Mouse (Mus musculus): ENCODE measurements around the gene Gm8947. TPM values are rescaled to one million over a fixed set of nuclear protein-coding genes. Genes with fewer than 3 reads are reported as not detected.

Gene Gm8947
- polyA plus RNA-seq, 1 experiment from 2014 or later, result not detected

- Histone ChIP-seq H3K27me3 (replicated peaks; ENCODE audit: control insufficient read depth, insufficient read depth, low read length) (no peaks in the 10 kb centered on the region), H3K4me1 (ENCODE audit: control insufficient read depth, insufficient read depth, low read length) (no peaks in the 10 kb centered on the region), H3K36me3 (ENCODE audit: control insufficient read depth, insufficient read depth, low read length) (no peaks in the 10 kb centered on the region), H3K27ac (ENCODE audit: low read depth, low read length) (no peak overlapping the region), H3K4me2 (ENCODE audit: low read length) (no peak overlapping the region), H3K4me3 (ENCODE audit: low read depth, low read length) (no peak overlapping the region), H3K9me3 (replicated peaks; ENCODE audit: control insufficient read depth, low read length) (no peaks in the 10 kb centered on the region), H3K9ac (ENCODE audit: low read length) (no peak overlapping the region)
- 83% methylated on average over 2 of the region's 2 CpGs for WGBS
- ATAC-seq (no peak), DNase-seq (ENCODE audit: low spot score) (no peak)
Observed at GRCm38 (mm10) chr1:151214862-151215261, 22.7 kb downstream of the Gm8947 start.

GRCm38 (mm10) chr1:151215985-151216384 is 23.8 kb downstream of the Gm8947 start:
- Histone ChIP-seq H3K36me3 (ENCODE audit: control insufficient read depth, insufficient read depth, low read length) (no peaks in the 10 kb centered on the region), H3K27ac (ENCODE audit: low read depth, low read length) (no peak overlapping the region), H3K4me1 (ENCODE audit: control insufficient read depth, insufficient read depth, low read length) (no peaks in the 10 kb centered on the region), H3K9me3 (replicated peaks; ENCODE audit: control insufficient read depth, low read length) (no peaks in the 10 kb centered on the region), H3K4me2 (ENCODE audit: low read length) (no peak overlapping the region), H3K4me3 (ENCODE audit: low read depth, low read length) (no peak overlapping the region), H3K27me3 (replicated peaks; ENCODE audit: control insufficient read depth, insufficient read depth, low read length) (no peaks in the 10 kb centered on the region), H3K9ac (ENCODE audit: low read length) (no peak overlapping the region)
- DNase-seq (ENCODE audit: low spot score) (no peak), ATAC-seq (no peak)
- WGBS, result 75% methylated on average over 1 of the region's 1 CpGs

DNA sequence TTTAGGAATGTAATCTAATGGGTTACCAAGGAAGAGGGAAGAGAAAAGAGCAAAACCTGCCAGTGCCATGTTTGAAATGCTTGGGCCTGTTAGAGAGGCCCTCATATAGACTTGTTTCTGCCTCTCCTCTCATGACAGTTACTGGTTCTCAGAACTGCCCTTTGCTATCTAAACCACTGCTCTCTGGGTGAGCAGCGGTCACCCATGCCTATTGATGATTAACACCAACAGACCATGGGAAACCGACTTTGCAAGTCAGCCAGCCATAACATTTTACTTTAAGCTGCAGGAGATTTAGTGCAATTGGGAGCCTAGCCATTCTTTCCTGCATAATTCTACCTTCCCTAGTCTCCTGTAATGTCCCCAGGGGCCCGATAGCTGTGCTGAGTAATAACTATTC is 24.2 kb downstream of the Gm8947 start:
- no peak overlapping the region for H3K9ac ChIP-seq (ENCODE audit: low read length)
- 71% methylated on average over 3 of the region's 3 CpGs for WGBS
- no peak for DNase-seq (ENCODE audit: low spot score)

GRCm38 (mm10) chr1:151219045-151219444 is 26.9 kb downstream of the Gm8947 start:
- ATAC-seq (no peak), DNase-seq (ENCODE audit: low spot score) (no peak)
- no peaks in the 10 kb centered on the region for H3K27me3 ChIP-seq (replicated peaks; ENCODE audit: control insufficient read depth, insufficient read depth, low read length)
- no peak overlapping the region for H3K9ac ChIP-seq (ENCODE audit: low read length)
- no peaks in the 10 kb centered on the region for H3K9me3 ChIP-seq (replicated peaks; ENCODE audit: control insufficient read depth, low read length)
- H3K4me2 ChIP-seq (ENCODE audit: low read length), result no peak overlapping the region
- H3K36me3 ChIP-seq (ENCODE audit: control insufficient read depth, insufficient read depth, low read length), result no peaks in the 10 kb centered on the region
- WGBS, result 91% methylated on average over 5 of the region's 5 CpGs
- H3K27ac ChIP-seq (ENCODE audit: low read depth, low read length), result no peak overlapping the region
- no peak overlapping the region for H3K4me3 ChIP-seq (ENCODE audit: low read depth, low read length)
- H3K4me1 ChIP-seq (ENCODE audit: control insufficient read depth, insufficient read depth, low read length), result no peaks in the 10 kb centered on the region

More for the DNA sequence above, 24.2 kb downstream of the Gm8947 start:
- Histone ChIP-seq H3K4me3 (ENCODE audit: low read depth, low read length) (no peak overlapping the region), H3K27ac (ENCODE audit: low read depth, low read length) (no peak overlapping the region), H3K4me1 (ENCODE audit: control insufficient read depth, insufficient read depth, low read length) (no peaks in the 10 kb centered on the region), H3K4me2 (ENCODE audit: low read length) (no peak overlapping the region), H3K27me3 (replicated peaks; ENCODE audit: control insufficient read depth, insufficient read depth, low read length) (no peaks in the 10 kb centered on the region), H3K36me3 (ENCODE audit: control insufficient read depth, insufficient read depth, low read length) (no peaks in the 10 kb centered on the region), H3K9me3 (replicated peaks; ENCODE audit: control insufficient read depth, low read length) (no peaks in the 10 kb centered on the region)
- no peak for ATAC-seq

GRCm38 (mm10) chr1:151220098-151220497 is 27.9 kb downstream of the Gm8947 start:
- H3K27me3 ChIP-seq (replicated peaks; ENCODE audit: control insufficient read depth, insufficient read depth, low read length), result no peaks in the 10 kb centered on the region
- ATAC-seq (no peak), DNase-seq (ENCODE audit: low spot score) (no peak)
- WGBS, result 74% methylated on average over 7 of the region's 7 CpGs
- H3K4me3 ChIP-seq (ENCODE audit: low read depth, low read length), result no peak overlapping the region
- no peaks in the 10 kb centered on the region for H3K9me3 ChIP-seq (replicated peaks; ENCODE audit: control insufficient read depth, low read length)
- no peak overlapping the region for H3K9ac ChIP-seq (ENCODE audit: low read length)
- H3K4me2 ChIP-seq (ENCODE audit: low read length), result no peak overlapping the region
- no peaks in the 10 kb centered on the region for H3K4me1 ChIP-seq (ENCODE audit: control insufficient read depth, insufficient read depth, low read length)
- H3K27ac ChIP-seq (ENCODE audit: low read depth, low read length), result no peak overlapping the region
- H3K36me3 ChIP-seq (ENCODE audit: control insufficient read depth, insufficient read depth, low read length), result no peaks in the 10 kb centered on the region

DNA sequence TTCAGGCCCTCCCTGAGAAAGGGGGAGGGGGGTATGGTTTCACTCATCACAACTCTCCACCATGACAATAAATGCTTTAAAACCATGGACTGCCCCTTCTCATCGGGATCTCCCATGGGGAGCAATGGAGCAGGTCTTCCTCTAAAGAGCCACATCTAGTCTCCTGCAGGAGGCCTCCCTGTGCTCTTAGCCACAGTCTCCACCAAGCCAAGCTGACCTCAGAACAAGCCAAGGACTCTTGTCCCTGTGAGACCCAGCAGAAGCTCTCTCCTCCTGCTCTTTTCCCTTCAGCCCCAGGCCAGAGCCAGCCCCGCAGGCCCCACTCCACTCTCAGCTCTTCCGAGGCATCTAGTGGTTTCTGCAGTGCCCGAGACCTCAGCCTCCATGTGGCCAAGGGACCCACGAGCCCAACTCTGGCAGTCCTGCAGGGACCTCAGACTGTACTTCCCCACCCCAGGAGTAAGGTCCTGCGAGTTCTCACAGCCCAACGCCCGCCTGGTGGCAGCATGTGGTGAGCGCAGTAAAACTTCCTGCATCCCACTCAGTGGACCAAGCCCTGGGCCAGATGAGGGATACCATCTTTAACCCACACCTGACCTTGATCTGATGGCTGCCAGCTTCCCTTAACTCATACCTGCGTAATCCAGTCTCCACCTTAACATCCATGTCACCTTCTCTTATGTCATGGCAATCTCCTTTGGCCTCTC is 30.5 kb downstream of the Gm8947 start:
- H3K9ac ChIP-seq (ENCODE audit: low read length), result no peak overlapping the region
- H3K9me3 ChIP-seq (replicated peaks; ENCODE audit: control insufficient read depth, low read length), result no peaks in the 10 kb centered on the region
- DNase-seq (ENCODE audit: low spot score), result no peak
- no peak overlapping the region for H3K4me3 ChIP-seq (ENCODE audit: low read depth, low read length)
- H3K4me2 ChIP-seq (ENCODE audit: low read length), result no peak overlapping the region
- H3K27ac ChIP-seq (ENCODE audit: low read depth, low read length), result no peak overlapping the region
- 87% methylated on average over 10 of the region's 10 CpGs for WGBS
- no peaks in the 10 kb centered on the region for H3K4me1 ChIP-seq (ENCODE audit: control insufficient read depth, insufficient read depth, low read length)
- H3K36me3 ChIP-seq (ENCODE audit: control insufficient read depth, insufficient read depth, low read length), result no peaks in the 10 kb centered on the region
- no peak for ATAC-seq
- H3K27me3 ChIP-seq (replicated peaks; ENCODE audit: control insufficient read depth, insufficient read depth, low read length), result no peaks in the 10 kb centered on the region

DNA sequence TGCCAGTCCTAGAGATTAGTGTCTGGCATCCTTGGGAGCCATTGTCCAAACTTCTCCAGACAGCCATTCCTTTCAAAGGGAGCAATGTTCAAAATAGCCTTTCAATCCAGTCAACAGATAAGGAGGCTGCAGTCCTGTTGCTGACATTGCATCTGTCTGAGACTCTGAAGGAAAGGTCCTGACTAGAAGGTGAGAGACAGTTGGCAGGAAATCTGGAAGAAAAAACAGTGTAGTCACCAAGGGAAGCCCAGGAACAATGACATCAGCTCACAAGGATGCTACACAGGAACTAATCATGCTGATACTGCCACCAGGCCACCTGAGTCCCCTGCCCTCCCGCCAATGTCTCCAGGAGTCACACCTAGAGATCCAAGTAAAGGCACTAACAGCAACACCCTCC is 31.2 kb downstream of the Gm8947 start:
- Histone ChIP-seq H3K4me2 (ENCODE audit: low read length) (no peak overlapping the region), H3K27me3 (replicated peaks; ENCODE audit: control insufficient read depth, insufficient read depth, low read length) (no peaks in the 10 kb centered on the region), H3K9me3 (replicated peaks; ENCODE audit: control insufficient read depth, low read length) (no peaks in the 10 kb centered on the region), H3K36me3 (ENCODE audit: control insufficient read depth, insufficient read depth, low read length) (no peaks in the 10 kb centered on the region), H3K27ac (ENCODE audit: low read depth, low read length) (no peak overlapping the region), H3K4me1 (ENCODE audit: control insufficient read depth, insufficient read depth, low read length) (no peaks in the 10 kb centered on the region), H3K4me3 (ENCODE audit: low read depth, low read length) (no peak overlapping the region), H3K9ac (ENCODE audit: low read length) (no peak overlapping the region)
- no peak for ATAC-seq
- no peak for DNase-seq (ENCODE audit: low spot score)
- WGBS, result 93% methylated on average over 1 of the region's 1 CpGs

GRCm38 (mm10) chr1:151224536-151224935 is 32.4 kb downstream of the Gm8947 start:
- H3K9ac ChIP-seq (ENCODE audit: low read length), result no peak overlapping the region
- H3K4me2 ChIP-seq (ENCODE audit: low read length), result no peak overlapping the region
- H3K27ac ChIP-seq (ENCODE audit: low read depth, low read length), result no peak overlapping the region
- no peaks in the 10 kb centered on the region for H3K4me1 ChIP-seq (ENCODE audit: control insufficient read depth, insufficient read depth, low read length)
- no peak overlapping the region for H3K4me3 ChIP-seq (ENCODE audit: low read depth, low read length)
- ATAC-seq (no peak), DNase-seq (ENCODE audit: low spot score) (no peak)
- H3K9me3 ChIP-seq (replicated peaks; ENCODE audit: control insufficient read depth, low read length), result no peaks in the 10 kb centered on the region
- no peaks in the 10 kb centered on the region for H3K36me3 ChIP-seq (ENCODE audit: control insufficient read depth, insufficient read depth, low read length)
- H3K27me3 ChIP-seq (replicated peaks; ENCODE audit: control insufficient read depth, insufficient read depth, low read length), result no peaks in the 10 kb centered on the region
- 96% methylated on average over 1 of the region's 1 CpGs for WGBS

DNA sequence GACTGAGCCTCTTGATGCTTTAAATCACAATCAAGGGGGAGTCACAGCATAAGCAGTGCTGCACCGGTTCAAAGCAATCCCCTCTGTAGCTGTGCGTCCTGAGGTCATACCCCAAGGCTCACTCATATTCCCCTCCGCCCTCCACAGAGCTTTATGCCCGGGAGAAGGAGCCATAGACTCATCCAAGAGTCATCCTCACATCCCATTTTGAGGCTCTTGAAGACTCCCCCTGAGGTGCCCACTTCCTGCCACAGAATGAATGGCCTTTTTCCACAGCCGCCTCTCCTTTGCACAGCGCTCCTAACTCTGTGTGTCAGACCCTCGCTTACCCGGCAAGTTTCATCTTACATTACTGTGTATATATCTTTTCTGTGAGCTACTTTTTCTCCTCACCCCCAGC is 35.3 kb downstream of the Gm8947 start:
- Histone ChIP-seq H3K27ac (ENCODE audit: low read depth, low read length) (no peak overlapping the region), H3K27me3 (replicated peaks; ENCODE audit: control insufficient read depth, insufficient read depth, low read length) (no peaks in the 10 kb centered on the region), H3K9me3 (replicated peaks; ENCODE audit: control insufficient read depth, low read length) (no peaks in the 10 kb centered on the region), H3K4me2 (ENCODE audit: low read length) (no peak overlapping the region), H3K4me3 (ENCODE audit: low read depth, low read length) (no peak overlapping the region), H3K36me3 (ENCODE audit: control insufficient read depth, insufficient read depth, low read length) (no peaks in the 10 kb centered on the region), H3K4me1 (ENCODE audit: control insufficient read depth, insufficient read depth, low read length) (no peaks in the 10 kb centered on the region), H3K9ac (ENCODE audit: low read length) (no peak overlapping the region)
- DNase-seq (ENCODE audit: low spot score) (no peak), ATAC-seq (no peak)
- 82% methylated on average over 8 of the region's 8 CpGs for WGBS
